Mouse (Mus musculus) hematopoietic multipotent progenitor cell, adult 10-12 weeks (in vitro differentiated cells): ENCODE data around the gene Pcdh9. TPM values are rescaled to one million over a fixed set of nuclear protein-coding genes. Genes with fewer than 3 reads are reported as not detected.

ENCODE experiments used
- polyA plus RNA-seq: library from polyadenylated mRNA; stranded (reverse); fragments of >175 nt; gene quantifications from 2 replicates; pipeline ENCODE4 v1.2.3, GENCODE M21; 2012; ENCODE audit warnings: low replicate concordance

Pcdh9 gene
- 0.13 TPM in 1 of 2 replicates, not detected in the other for polyA plus RNA-seq

DNA sequence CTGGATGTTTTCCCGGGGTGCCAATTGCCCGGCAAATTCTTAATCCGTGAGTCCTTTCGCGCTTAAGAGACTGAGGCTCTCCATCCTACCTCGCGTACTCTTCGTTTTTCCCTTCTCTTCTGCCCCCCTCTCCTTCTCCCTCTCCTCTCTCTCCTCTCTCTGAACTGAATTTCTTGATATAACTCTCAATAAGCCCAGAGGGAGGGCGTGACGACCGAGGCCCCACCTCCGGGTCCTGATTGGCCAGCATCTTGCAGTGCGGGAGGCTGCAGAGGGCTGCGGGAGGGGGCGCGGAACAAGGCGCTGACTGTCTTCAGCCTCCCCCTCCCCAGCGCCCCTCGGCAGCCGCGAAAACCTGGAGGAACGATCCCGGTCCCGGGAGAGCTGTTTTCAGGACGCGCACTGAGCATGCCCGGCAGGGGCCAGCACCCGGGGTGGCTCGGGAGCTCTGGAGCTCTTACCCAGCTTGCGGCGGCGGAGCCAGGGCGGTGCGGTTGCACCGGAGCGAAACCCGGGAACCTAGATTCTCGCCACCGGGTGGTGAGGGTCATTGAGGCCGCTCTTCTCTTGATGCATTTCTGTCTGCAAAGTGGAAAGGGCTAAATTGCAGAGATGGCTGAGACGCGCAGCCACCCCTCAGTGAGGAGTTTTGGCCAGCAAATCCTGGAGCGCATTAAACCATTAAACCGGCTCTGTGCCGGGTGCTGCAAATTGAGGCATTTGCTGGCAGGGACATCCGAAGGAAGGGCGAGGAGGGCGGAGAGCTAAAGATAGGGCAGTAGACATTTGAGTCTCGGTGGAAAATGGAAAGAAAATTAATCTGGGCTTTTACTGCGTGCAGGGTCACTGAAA is at the start of gene Pcdh9:
Gene Pcdh9 (minus strand): TSS at position 161 of the 852 bp plus-strand sequence.

